Mouse (Mus musculus) bone marrow macrophage, adult 2 months (primary cell): Measurements from ENCODE around the gene Cdkl3.

Experiments
- CTCF ChIP-seq: IDR thresholded peaks from 2 replicates; pipeline ENCODE4 v1.5.1; 2012; ENCODE audit warnings: low read depth, mild to moderate bottlenecking, low read length, moderate library complexity
- POLR2A ChIP-seq: IDR thresholded peaks from 2 replicates; pipeline ENCODE4 v1.6.1; 2012; ENCODE audit warnings: mild to moderate bottlenecking, low read depth, low read length, borderline replicate concordance

DNA sequence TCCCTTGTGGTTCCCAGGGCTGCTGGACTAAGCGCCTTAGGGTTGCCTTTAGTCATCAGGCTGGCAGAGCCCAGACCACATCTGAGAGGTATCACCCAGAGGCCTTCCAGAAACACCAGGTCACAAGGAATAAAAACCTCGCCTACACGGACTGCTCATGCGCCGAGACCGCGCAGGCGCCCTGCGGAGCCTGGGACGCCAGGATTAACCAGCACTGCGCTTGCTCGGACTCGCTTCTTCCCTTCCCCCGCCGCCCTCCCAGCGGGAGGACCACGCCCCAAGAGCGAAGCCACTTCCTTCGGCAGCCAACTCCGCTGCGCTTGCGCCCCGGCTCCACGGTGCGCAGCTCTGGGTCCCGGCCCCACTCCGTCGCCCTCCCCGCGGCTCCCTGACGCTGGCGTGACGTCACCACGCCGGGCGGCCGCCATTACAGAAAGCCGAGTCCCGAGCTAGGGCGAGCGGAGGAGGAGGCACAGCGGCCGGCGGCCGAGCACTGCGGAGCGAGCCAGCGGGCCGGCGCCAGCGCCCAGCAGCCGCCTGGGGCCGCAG is 94.5 kb downstream of the Cdkl3 start, which contains the start of gene Ppp2ca:
- no peak; the same call in 1 of the 2 replicates for TF ChIP-seq POLR2A
- TF ChIP-seq CTCF, result no peak
